In genomic region chr11:88386916-88387315, GRCm38 (mm10) we compare ENCODE assay signal across 11 mouse cellular contexts.
DNase-seq lines count a peak whose midpoint lies in the region; ATAC-seq and TF ChIP-seq lines count a peak whose summit lies in the region.
"Had no signal": no experiment of that assay in that cellular context is flagged by ENCODE, and none has a peak within 500 bp of the region (broad histone marks: within the 10 kb centered on the region; RNA-seq: fewer than 3 reads in every experiment).

No protein-coding gene starts in this region.

- H3K36me3 ChIP-seq in hindbrain, embryonic 13.5 days: peaks cover 20% of the 10 kb centered on the region
- 0 out of 2 replicates have a peak, but pooled peaks cover 7% of the 10 kb centered on the region for H3K36me3 ChIP-seq in hindbrain, embryonic 14.5 days (replicated peaks; ENCODE audit: control insufficient read depth, insufficient read depth)
- no peaks in the 10 kb centered on the region for H3K36me3 ChIP-seq in heart, adult 2 months (ENCODE audit: control insufficient read depth, insufficient read depth, low read length)

- TF ChIP-seq POLR2A in heart, adult 2 months (IDR thresholded peaks at IDR 0.05; ENCODE audit: insufficient read depth, low read depth, low read length): no peak

- 83% methylated on average over 4 of the region's 4 CpGs for WGBS in hindbrain, embryonic 13.5 days
- 91% methylated on average over 4 of the region's 4 CpGs for WGBS in hindbrain, embryonic 14.5 days
- 52% methylated on average over 4 of the region's 4 CpGs for WGBS in heart, adult 2 months

- no peaks in the 10 kb centered on the region for H3K27me3 ChIP-seq in hindbrain, embryonic 13.5 days
- no peaks in the 10 kb centered on the region for H3K27me3 ChIP-seq in hindbrain, embryonic 14.5 days (ENCODE audit: control insufficient read depth, insufficient read depth, low read length)
- no peaks in the 10 kb centered on the region for H3K27me3 ChIP-seq in heart, adult 2 months (ENCODE audit: control insufficient read depth, insufficient read depth, low read length)
- H3K27me3 ChIP-seq: embryonic facial prominence, embryonic 13.5 days; neural tube, embryonic 12.5 days had no signal

- no peak for ATAC-seq in hindbrain, embryonic 13.5 days (ENCODE audit: low FRiP score)
- ATAC-seq in hindbrain, embryonic 14.5 days (ENCODE audit: low FRiP score): no peak
- ATAC-seq: inflammation-experienced regulatory T-cells, adult 6 months had no signal

- 0 out of 2 replicates have a peak overlapping the region, but pooled peaks have one; percentile 13 for H3K27ac ChIP-seq in hindbrain, embryonic 13.5 days
- H3K27ac ChIP-seq in hindbrain, embryonic 14.5 days: no peak overlapping the region
- H3K27ac ChIP-seq in heart, adult 2 months: peak overlapping the region; percentile 2; the same call in 1 of the 2 replicates
- H3K27ac ChIP-seq: embryonic facial prominence, embryonic 13.5 days; neural tube, embryonic 12.5 days had no signal

- H3K9me3 ChIP-seq in hindbrain, embryonic 13.5 days: no peaks in the 10 kb centered on the region
- no peaks in the 10 kb centered on the region for H3K9me3 ChIP-seq in hindbrain, embryonic 14.5 days (ENCODE audit: control insufficient read depth, low read length)
- H3K9me3 ChIP-seq: embryonic facial prominence, embryonic 13.5 days; neural tube, embryonic 12.5 days had no signal

- no peak for TF ChIP-seq CTCF in heart, adult 2 months (IDR thresholded peaks at IDR 0.05)

- H3K79me2 ChIP-seq in heart, adult 2 months (replicated peaks; ENCODE audit: control insufficient read depth, insufficient read depth, low read length): no peaks in the 10 kb centered on the region

- no peak overlapping the region for H3K9ac ChIP-seq in hindbrain, embryonic 13.5 days
- H3K9ac ChIP-seq in hindbrain, embryonic 14.5 days: no peak overlapping the region
- no peak overlapping the region for H3K9ac ChIP-seq in heart, adult 2 months (ENCODE audit: low read depth, low read length)
- H3K9ac ChIP-seq: embryonic facial prominence, embryonic 13.5 days; neural tube, embryonic 12.5 days had no signal

- peaks cover 43% of the 10 kb centered on the region for H3K4me1 ChIP-seq in hindbrain, embryonic 13.5 days (replicated peaks)
- peaks cover 23% of the 10 kb centered on the region for H3K4me1 ChIP-seq in hindbrain, embryonic 14.5 days (replicated peaks; ENCODE audit: control insufficient read depth, insufficient read depth, low read length)
- no peaks in the 10 kb centered on the region; the same call in 1 of the 2 replicates for H3K4me1 ChIP-seq in heart, adult 2 months (ENCODE audit: control insufficient read depth, insufficient read depth, low read length)
- H3K4me1 ChIP-seq: embryonic facial prominence, embryonic 13.5 days had no signal

- no peak for DNase-seq in hindbrain, embryonic 14.5 days (ENCODE audit: low spot score)
- DNase-seq in heart, adult 2 months: peak; percentile 68 to 80
- DNase-seq in kidney, adult 8-10 months: peak; percentile 71 to 72
- peak; percentile 55 for DNase-seq in lung, postnatal 10 days
- no peak for DNase-seq in thymus, postnatal 10 days (ENCODE audit: low spot score in 2 of 2)
- no peak for DNase-seq in spleen, postnatal 10 days (ENCODE audit: low spot score in 2 of 2)
- DNase-seq in adrenal gland, postnatal 36 days: no peak

- H3K4me2 ChIP-seq in hindbrain, embryonic 13.5 days: no peak overlapping the region
- H3K4me2 ChIP-seq in hindbrain, embryonic 14.5 days (replicated peaks): no peak overlapping the region
- H3K4me2 ChIP-seq: embryonic facial prominence, embryonic 13.5 days; neural tube, embryonic 12.5 days had no signal

- TF ChIP-seq EP300 in heart, adult 2 months (IDR thresholded peaks at IDR 0.05; ENCODE audit: insufficient read depth, low read depth, low read length): peak; percentile 84; the same call in 1 of the 2 replicates

- intact Hi-C loops in heart, adult 2 months (cut with DNase I): no loop called here

- H3K4me3 ChIP-seq in hindbrain, embryonic 13.5 days: no peak overlapping the region
- no peak overlapping the region for H3K4me3 ChIP-seq in hindbrain, embryonic 14.5 days (replicated peaks; ENCODE audit: low read length)
- no peak overlapping the region for H3K4me3 ChIP-seq in heart, adult 2 months
- H3K4me3 ChIP-seq: embryonic facial prominence, embryonic 13.5 days; neural tube, embryonic 12.5 days had no signal

Comparison
In these comparisons a context has a peak if more than half of its experiments do, and no peak if none do; other contexts are left out.
1. DNase-seq: peak in heart, adult 2 months (2 of 2), kidney, adult 8-10 months (2 of 2) and lung, postnatal 10 days (single experiment); none in hindbrain, embryonic 14.5 days (single experiment), thymus, postnatal 10 days (0 of 2), spleen, postnatal 10 days (0 of 2) and adrenal gland, postnatal 36 days (0 of 2).